Mouse (Mus musculus): ENCODE data around the gene Polr2m. TPM values are rescaled to one million over a fixed set of nuclear protein-coding genes. Genes with fewer than 3 reads are reported as not detected.
"Not testable (repeated sequence)": the region's sequence is repeated elsewhere in the genome, so short reads cannot be mapped to it uniquely, and the experiment has no call there.

Gene Polr2m
- 232 and 289 TPM in 2 replicates for polyA plus RNA-seq (2012; rRNA removed)

GRCm38 (mm10) chr9:71485475-71486094 lies at the start of gene Polr2m:
Polr2m (minus strand) TSS chr9:71485935.
- WGBS: under 1% methylated on average over 70 of the region's 70 CpGs
- peak; percentile 70 for DNase-seq (ENCODE audit: low read depth, low spot score)

DNA sequence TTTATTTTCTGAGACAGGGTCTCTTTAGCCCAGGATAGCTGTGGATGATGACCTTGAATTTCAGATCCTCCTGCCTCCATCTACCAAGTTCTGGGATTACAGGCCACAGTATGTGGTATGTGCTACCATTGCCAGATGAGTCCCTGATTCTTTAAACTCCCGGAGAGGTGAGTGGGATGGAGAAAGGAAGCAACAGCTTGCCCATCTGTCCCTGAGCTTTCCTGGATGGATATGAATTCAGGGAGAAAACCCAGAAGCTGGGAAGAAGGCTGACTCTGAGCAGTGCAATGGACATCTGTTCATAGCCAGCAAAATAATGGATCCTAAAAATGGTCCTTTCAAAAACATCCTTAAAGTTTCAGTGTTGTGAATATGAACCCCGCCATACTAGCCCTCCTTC lies 49.3 kb upstream of the Polr2m start:
- 96% methylated on average over 2 of the region's 2 CpGs for WGBS
- no peak for DNase-seq (ENCODE audit: low read depth, low spot score)

GRCm38 (mm10) chr9:71529960-71530359 lies 44.2 kb upstream of the Polr2m start:
- WGBS: 76% methylated on average over 2 of the region's 2 CpGs
- no peak for DNase-seq (ENCODE audit: low read depth, low spot score)

DNA sequence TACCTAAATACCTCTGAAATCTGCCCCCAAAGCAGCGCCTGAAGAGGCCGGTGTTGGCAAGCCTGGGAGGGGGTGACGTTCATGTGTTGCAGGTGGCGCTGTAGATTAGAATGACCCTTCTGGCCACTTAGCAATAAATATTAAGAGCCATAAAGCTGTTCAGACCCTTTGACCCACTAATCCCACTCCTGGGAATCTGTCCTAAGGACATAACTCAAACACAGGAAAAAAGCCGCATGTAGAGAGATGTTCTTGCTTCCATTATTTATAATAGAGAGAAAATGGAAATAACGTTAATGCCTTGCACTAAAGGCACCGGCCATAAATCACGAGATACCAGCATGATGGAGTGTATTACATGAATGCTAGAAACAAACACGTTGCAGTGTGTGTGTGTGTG lies 41.7 kb upstream of the Polr2m start:
- DNase-seq (ENCODE audit: low read depth, low spot score): no peak
- 53% methylated on average over 9 of the region's 9 CpGs for WGBS

DNA sequence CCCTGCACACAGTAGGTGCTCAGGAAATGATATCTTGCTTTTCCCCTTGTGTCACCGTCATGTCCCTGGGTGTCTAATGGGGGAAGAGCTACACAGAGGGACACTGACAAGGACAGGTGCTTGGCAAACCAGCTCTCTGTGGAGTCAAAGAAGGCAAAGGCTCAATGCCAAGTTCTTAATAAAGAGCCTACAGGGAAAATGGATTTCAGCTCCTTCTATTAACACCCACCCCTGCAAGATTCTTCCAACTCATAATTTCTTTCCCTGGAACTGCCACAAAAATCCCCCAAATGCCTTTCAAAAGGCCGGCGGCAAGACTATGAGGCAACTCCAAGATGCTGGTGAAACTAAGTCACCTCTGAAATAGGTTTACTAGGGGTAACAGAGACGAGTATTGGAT lies 38.2 kb upstream of the Polr2m start:
- WGBS: 94% methylated on average over 4 of the region's 4 CpGs

DNA sequence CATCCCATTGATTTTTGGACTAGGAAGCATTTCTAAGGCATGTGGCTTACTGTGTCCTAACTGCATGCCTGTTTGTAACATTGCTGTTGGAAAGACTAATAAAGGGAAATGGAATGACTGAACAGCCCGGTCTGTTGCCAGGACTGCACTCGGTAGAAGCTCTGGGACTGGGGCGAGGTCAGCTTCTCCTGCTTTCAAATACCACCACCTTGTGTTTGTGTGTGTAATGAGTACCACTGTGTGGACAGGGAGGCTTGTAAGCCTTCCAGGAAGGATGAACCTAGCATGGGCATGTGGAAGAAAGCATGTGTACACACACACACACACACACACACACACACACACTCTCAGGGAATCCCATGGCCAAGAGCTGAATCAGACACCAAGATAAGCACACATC lies 34.1 kb upstream of the Polr2m start:
- 40% methylated on average over 3 of the region's 3 CpGs for WGBS
- DNase-seq (ENCODE audit: low read depth, low spot score): no peak

More for the DNA sequence above, 38.2 kb upstream of the Polr2m start:
- no peak for DNase-seq (ENCODE audit: low read depth, low spot score)

DNA sequence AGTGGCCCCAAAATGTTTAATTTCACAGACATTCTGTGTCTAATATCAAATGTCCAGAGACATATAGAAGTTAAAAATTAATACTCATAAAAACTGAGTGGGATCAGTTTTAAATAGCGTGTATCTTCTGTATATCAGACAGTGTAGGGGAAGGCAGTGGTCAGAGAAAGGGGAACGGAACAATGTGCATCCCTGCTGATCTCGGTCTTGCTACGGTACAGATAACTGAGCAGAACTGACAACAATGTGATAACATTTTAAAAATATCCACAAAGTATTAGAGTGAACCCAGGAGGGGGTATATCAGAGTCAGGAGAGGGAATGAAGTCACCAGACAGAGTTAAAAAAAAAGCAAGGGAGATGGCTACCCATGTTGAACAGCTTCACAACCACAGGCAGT lies 31.8 kb upstream of the Polr2m start:
- no peak for DNase-seq (ENCODE audit: low read depth, low spot score)
- WGBS: 88% methylated on average over 4 of the region's 4 CpGs

DNA sequence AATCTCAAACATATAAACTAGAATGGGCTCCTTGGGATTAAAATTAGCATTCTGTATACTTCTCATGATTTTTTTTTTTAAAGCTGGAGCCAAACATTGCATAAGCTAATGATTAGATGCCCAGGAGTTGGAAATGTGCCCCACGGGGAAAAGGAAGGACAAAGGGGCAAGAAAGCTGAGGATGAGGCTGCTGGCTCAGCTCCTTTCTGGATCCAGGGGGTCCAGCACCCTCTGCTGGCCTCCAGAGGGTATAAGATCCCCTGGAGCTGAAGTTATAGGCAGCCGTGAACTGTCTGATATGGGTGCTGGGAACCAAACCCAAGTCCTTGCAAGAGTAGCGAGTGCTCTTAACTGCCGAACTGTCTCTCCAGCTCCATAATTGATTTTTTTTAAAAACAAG lies 30.1 kb upstream of the Polr2m start:
- DNase-seq (ENCODE audit: low read depth, low spot score): no peak
- WGBS: 91% methylated on average over 4 of the region's 4 CpGs

DNA sequence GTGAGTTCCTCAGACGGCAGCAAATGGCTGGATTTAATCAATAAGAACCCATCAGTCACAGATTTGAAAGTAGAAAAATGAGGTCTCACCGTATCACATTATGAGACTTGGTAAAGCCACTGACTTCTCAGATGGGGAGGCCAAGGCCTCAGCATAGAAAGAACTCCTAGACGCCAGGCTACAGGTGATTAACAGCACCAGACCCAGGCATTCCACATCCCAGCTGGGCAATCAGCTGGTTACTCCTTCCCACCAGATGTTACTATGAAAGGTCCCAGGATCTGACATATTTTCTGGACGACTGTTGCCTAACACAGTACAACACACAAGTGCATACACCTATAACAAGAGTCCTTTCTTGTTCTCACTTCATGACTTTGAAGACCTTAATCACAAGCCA lies 27.8 kb upstream of the Polr2m start:
- WGBS: 78% methylated on average over 4 of the region's 4 CpGs
- DNase-seq (ENCODE audit: low read depth, low spot score): no peak

GRCm38 (mm10) chr9:71512899-71513298 lies 27.2 kb upstream of the Polr2m start:
- DNase-seq (ENCODE audit: low read depth, low spot score): no peak
- 78% methylated on average over 10 of the region's 10 CpGs for WGBS

- no peak for DNase-seq (ENCODE audit: low read depth, low spot score)
- WGBS: 35% methylated on average over 10 of the region's 10 CpGs
These were observed 12.9 kb upstream of the Polr2m start for GRCm38 (mm10) chr9:71498391-71499182.

GRCm38 (mm10) chr9:71496637-71497036 lies 10.9 kb upstream of the Polr2m start:
- 40% methylated on average over 2 of the region's 2 CpGs for WGBS
- DNase-seq (ENCODE audit: low read depth, low spot score): no peak

DNA sequence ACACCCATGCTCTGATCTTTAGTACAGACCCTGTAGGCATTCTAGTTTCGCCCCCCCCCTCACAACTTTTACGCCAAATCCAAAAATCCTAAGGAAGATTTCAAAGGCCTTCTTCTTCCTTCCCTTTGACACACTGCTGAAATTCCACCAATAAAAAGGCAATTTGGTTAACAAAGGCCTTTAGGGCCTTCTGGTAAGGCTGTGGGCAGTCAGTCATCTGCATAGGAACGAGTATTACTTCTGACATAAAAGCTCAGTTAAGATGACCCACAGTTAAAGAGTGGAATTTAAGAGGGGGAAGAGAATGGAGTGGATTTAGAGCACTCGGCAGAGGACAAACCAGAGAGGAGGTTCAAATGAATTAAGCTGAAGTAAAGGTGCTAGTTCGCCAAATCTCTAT lies 8.0 kb upstream of the Polr2m start:
- no peak for DNase-seq (ENCODE audit: low read depth, low spot score)

DNA sequence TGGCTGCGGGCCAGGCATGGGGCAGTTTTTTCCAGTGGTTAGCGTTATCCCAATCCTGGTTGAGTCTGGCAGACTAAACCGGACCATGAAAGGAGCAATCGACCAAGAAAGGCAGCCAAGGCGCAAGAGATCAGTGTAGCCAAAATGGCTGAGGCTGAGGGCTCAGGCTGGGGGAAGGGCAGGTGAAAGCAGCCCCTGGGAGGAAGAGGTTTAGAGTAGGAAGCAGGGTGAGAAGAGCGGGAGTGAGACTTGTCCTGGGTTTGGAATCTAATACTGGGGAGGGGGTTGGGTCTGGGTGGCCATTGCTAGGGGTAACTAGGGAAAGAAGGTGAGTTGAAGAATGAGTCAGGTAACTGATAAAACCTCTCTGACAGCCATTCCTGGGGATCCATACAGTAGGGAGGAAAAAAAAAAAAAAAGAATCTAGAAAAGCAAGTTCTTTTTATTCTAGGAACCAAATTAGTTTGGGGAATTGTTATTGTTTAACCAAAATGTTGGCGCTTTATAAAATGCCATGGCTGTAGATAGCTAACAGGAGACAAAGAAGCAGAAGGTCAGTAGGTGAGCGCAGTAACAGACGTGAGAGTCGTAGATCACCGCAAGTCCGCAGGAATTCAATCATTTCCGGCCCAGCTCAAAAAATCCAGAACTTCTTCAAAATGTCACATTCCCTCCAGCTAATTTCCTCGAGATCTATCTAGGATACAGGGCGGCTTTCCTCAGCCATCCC lies 6.7 kb upstream of the Polr2m start:
- WGBS: 71% methylated on average over 15 of the region's 15 CpGs
- no peak for DNase-seq (ENCODE audit: low read depth, low spot score)

More for the DNA sequence above, 8.0 kb upstream of the Polr2m start:
- 86% methylated on average over 5 of the region's 5 CpGs for WGBS

DNA sequence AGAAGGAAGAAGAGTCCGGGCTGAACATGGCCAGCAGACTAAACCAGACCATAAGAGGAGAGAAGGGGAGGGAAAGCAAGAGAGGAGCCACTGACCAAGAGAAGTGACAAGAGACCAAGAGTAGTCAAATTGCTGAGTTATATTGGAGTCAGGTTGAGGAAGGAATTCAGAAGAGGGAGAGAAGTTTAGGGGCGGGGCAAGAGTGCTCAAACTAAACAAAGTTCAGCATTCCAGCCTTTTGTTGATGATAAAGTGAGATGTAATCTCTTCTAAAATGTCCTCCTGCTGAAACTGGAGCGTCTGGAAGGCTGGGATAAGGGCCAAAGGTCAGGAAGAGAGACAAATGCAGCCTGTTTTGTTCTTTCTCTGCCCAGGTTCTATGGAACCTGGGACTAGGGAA lies 4.3 kb upstream of the Polr2m start:
- DNase-seq (ENCODE audit: low read depth, low spot score): no peak
- 39% methylated on average over 3 of the region's 3 CpGs for WGBS

GRCm38 (mm10) chr9:71486127-71486526 lies 392 bp upstream of the Polr2m start:
- 41% methylated on average over 7 of the region's 7 CpGs for WGBS
- DNase-seq (ENCODE audit: low read depth, low spot score): no peak

DNA sequence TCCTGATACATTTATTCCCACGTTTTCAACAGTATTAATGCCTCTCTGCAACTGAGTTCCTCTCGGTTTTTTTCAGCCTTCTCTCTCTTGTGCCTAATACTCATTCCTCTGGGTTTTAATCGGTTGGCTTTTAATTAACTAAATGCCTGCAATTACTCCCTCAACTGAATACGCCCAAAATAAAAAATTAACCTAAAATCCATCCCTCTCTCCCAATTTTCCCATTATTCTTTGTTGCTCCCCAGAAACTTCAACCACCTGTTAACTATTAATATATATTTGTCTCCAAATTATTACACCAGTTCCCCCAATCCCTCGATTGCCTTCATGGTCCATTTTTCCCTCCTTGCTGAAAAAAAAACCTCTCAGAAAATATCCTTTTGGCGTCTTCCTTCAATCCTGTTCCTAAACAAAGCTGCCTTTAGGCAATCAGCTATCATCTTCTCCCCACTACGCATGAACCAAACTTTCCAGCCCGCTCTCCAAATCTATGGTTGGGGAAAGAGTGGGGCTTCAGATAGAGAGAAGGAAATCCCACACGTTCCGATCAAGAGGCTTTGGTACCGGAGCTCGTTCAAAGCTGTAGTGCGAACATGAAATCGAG lies 762 bp downstream of the Polr2m start:
- WGBS: under 1% methylated on average over 14 of the region's 14 CpGs
- DNase-seq (ENCODE audit: low read depth, low spot score): peak; percentile 33

- DNase-seq (ENCODE audit: low read depth, low spot score): not testable (repeated sequence)
- 58% methylated on average over 7 of the region's 7 CpGs for WGBS
These were observed 1.9 kb downstream of the Polr2m start for GRCm38 (mm10) chr9:71483872-71484271.

DNA sequence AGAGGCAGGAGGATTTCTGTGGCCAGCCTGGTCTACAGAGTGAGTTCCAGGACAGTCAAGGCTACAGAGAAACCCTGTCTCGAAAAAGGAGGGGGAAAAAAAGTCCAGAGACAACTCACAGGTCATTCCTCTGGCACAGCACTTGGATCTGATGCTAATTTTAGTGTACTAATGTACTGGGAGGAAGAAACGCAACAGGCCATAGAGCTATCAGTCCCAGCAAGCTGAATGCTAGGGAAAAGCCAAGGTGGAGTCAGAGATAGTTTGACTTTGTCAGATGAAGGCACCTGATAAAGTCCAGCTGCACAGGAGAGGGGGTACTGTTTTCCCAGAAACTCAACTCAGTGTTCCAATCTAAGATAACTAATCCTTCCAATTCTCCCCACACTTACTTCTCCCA lies 5.4 kb downstream of the Polr2m start:
- DNase-seq (ENCODE audit: low read depth, low spot score): no peak
- WGBS: 86% methylated on average over 2 of the region's 2 CpGs

DNA sequence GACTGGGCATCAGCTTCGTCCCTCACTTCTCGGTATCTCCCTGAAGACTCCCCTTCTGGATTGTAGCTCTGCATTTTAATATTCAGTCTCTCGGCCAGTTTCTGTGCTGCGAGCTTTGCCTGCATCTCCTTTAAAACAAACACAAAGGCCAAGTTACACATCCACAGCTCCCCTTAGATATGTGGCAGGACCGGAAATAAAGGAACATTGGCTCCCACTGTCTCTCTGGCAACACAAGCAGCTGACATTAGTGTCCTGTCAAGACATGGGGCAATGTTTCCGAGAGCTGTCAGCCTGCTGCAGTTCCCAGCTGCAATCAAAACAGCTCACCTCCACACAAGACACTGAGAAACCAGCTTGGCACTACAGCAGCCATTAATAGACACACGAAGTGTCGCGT lies 6.3 kb downstream of the Polr2m start:
- no peak for DNase-seq (ENCODE audit: low read depth, low spot score)
- WGBS: 95% methylated on average over 9 of the region's 9 CpGs

All from large intestine, adult 2 months (tissue).